In the genomic region with DNA sequence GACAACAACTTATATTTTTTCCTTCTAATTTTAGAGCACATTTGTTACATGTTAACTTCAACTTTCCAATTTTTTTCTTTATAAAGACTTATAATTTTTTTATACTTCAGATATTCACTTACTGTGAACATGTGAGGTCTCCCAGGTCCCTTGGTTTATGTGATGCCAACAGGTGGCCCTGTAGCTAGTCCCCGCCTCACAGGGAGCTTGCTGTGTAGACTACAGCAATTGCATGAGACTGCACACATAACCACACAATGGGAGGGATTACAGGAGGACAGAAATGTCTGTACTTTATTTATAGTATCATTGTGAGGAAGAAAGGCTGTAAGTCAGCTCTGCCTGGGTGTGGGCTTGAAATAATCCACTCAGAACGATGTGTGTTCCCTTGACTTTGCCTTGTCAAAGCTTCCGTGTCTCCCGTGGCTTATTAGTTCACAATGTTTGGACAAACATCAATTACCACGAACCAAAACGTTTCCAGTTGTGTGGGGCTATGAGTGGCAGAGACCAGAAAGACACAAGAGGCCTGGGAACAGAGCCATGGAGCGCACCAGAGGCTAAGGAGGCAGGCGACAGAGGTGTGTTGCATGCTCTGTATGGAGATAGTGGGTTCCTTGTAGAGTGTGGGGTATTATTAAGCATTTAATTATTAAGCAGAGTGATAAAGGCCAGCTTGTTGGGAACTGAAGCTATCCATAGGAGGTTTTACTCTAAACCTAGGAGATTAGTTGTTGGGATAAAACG, we compare ENCODE assay signal across 1 mouse cellular context.
TF ChIP-seq lines count a peak whose summit lies in the region.

No protein-coding gene starts in this region.

TF ChIP-seq in MEL, 35 proteins besides CTCF, POLR2A, EP300 and RAD21 (continued from another document):
- TF ChIP-seq TBP (IDR thresholded peaks at IDR 0.05; ENCODE audit: low read depth, low read length) (no peak), GATA1 (IDR thresholded peaks at IDR 0.05; ENCODE audit: low read depth, low read length) (no peak)
